Comparison of ENCODE assay signal across 23 mouse cellular contexts in genomic region chr7:63893729-63894128, GRCm38 (mm10). TPM values are rescaled to one million over a fixed set of nuclear protein-coding genes. Genes with fewer than 3 reads are reported as not detected.
DNase-seq lines count a peak whose midpoint lies in the region; ATAC-seq and TF ChIP-seq lines count a peak whose summit lies in the region.
"Had no signal": no experiment of that assay in that cellular context is flagged by ENCODE, and none has a peak within 500 bp of the region (broad histone marks: within the 10 kb centered on the region; RNA-seq: fewer than 3 reads in every experiment).

No protein-coding gene starts in this region.

- H3K4me3 ChIP-seq in gastrocnemius, adult 2 months: no peak overlapping the region
- H3K4me3 ChIP-seq in left cerebral cortex, adult 2 months: no peak overlapping the region
- no peak overlapping the region for H3K4me3 ChIP-seq in forebrain, embryonic 15.5 days
- H3K4me3 ChIP-seq: limb, embryonic 15.5 days had no signal

- no peaks in the 10 kb centered on the region for H3K27me3 ChIP-seq in forebrain, embryonic 15.5 days
- H3K27me3 ChIP-seq: limb, embryonic 15.5 days had no signal

- TF ChIP-seq POLR2A in brain, embryonic 14.5 days (IDR thresholded peaks at IDR 0.05; ENCODE audit: borderline replicate concordance, extremely low read depth, insufficient read depth, insufficient read length, poor library complexity, severe bottlenecking): no peak

- H3K9me3 ChIP-seq in forebrain, embryonic 15.5 days: no peaks in the 10 kb centered on the region
- H3K9me3 ChIP-seq: limb, embryonic 15.5 days had no signal

- H3K36me3 ChIP-seq in forebrain, embryonic 15.5 days: peaks cover 18% of the 10 kb centered on the region

- peaks cover 61% of the 10 kb centered on the region for H3K4me1 ChIP-seq in forebrain, embryonic 15.5 days

- no peak for ATAC-seq in forebrain, embryonic 15.5 days (replicated peaks)
- ATAC-seq: liver, postnatal 0 days had no signal

- WGBS in forebrain, embryonic 15.5 days: 23% methylated on average over 4 of the region's 4 CpGs

- H3K4me2 ChIP-seq in forebrain, embryonic 15.5 days (replicated peaks): no peak overlapping the region
- H3K4me2 ChIP-seq: limb, embryonic 15.5 days had no signal

- H3K27ac ChIP-seq in gastrocnemius, adult 2 months: peak overlapping the region; percentile 98
- H3K27ac ChIP-seq in left cerebral cortex, adult 2 months: peak overlapping the region; percentile 79
- peak overlapping the region; percentile 84 for H3K27ac ChIP-seq in forebrain, embryonic 15.5 days (replicated peaks)
- H3K27ac ChIP-seq: kidney, postnatal 0 days; limb, embryonic 15.5 days had no signal

- intact Hi-C loops in gastrocnemius, adult 2 months (cut with DNase I): no loop called here
- intact Hi-C loops in gastrocnemius, postnatal 14 days (cut with DNase I; ENCODE audit: low total_unique reads): no loop called here
- intact Hi-C loops in left cerebral cortex, adult 2 months (cut with DNase I): no loop called here
- intact Hi-C loops in left cerebral cortex, postnatal 14 days (cut with DNase I): no loop called here

- DNase-seq in gastrocnemius, adult 2 months: peak; percentile 11
- DNase-seq in gastrocnemius, postnatal 14 days: no peak
- no peak for DNase-seq in left cerebral cortex, adult 2 months (ENCODE audit: extremely low spot score in 1 of 2, low spot score in 2 of 2)
- no peak for DNase-seq in left cerebral cortex, postnatal 14 days (ENCODE audit: low spot score in 2 of 2)
- peak; percentile 89 for DNase-seq in brain, embryonic 14.5 days (ENCODE audit: low read depth)
- no peak for DNase-seq in adrenal gland, postnatal 25 days
- DNase-seq: gastrocnemius, postnatal 25 days; heart, postnatal 36 days; kidney, adult 11 months; liver, postnatal 0 days; lung, postnatal 10 days; thymus, postnatal 4 days had no signal

- H3K9ac ChIP-seq in forebrain, embryonic 15.5 days (replicated peaks): no peak overlapping the region
- H3K9ac ChIP-seq: limb, embryonic 15.5 days; liver, postnatal 0 days had no signal

- TF ChIP-seq CTCF in gastrocnemius, adult 2 months (IDR thresholded peaks at IDR 0.05): no peak
- no peak for TF ChIP-seq CTCF in left cerebral cortex, adult 2 months (IDR thresholded peaks at IDR 0.05)
- TF ChIP-seq CTCF in brain, embryonic 14.5 days (IDR thresholded peaks at IDR 0.05; ENCODE audit: borderline replicate concordance, extremely low read depth, insufficient read depth, insufficient read length): no peak

RNA-seq across cellular contexts. Expression of gene E030018B13Rik, which starts 22.9 kb away (rescaled TPM):
- total RNA-seq in gastrocnemius, adult 2 months (2021): under 1 TPM in 1 of 2 experiments, not detected in 1; 0.22 TPM
- not detected for total RNA-seq in gastrocnemius, postnatal 14 days (2021)
- not detected for total RNA-seq in left cerebral cortex, adult 2 months (2021)
- not detected for total RNA-seq in left cerebral cortex, postnatal 14 days (2021)
- polyA plus RNA-seq in brain, embryonic 14.5 days (2012; rRNA removed): not detected in 2 replicates
- 0.31 and 0.39 TPM in 2 replicates for polyA plus RNA-seq in forebrain, embryonic 15.5 days (2015; fragmentation: Nextera tagmentation; extraction: Ambion mirVana)
- total RNA-seq in adrenal gland, postnatal 25 days (2021): not detected in 2 replicates
- total RNA-seq: adrenal gland, adult 18-20 months; gastrocnemius, postnatal 25 days; heart, adult 8-10 months; heart, postnatal 36 days; layer of hippocampus, postnatal 36 days; left cerebral cortex, postnatal 36 days; megakaryocyte progenitor cell, adult 5-6 weeks had no signal
- polyA plus RNA-seq: cortical plate, adult 2 months; embryonic facial prominence, embryonic 11.5 days; frontal cortex, adult 2 months; kidney, postnatal 0 days; limb, embryonic 15.5 days had no signal

RNA-seq across cellular contexts. Expression of gene Klf13, which starts 45.0 kb away (rescaled TPM):
- 10 to 100 TPM; 56.6 to 59.6 TPM for total RNA-seq in gastrocnemius, adult 2 months (2021)
- 10 to 100 TPM; 42.5 to 65.2 TPM for total RNA-seq in gastrocnemius, postnatal 14 days (2021)
- total RNA-seq in left cerebral cortex, adult 2 months (2021): 100 to 1,000 TPM; 179 to 199 TPM
- total RNA-seq in left cerebral cortex, postnatal 14 days (2021): 100 to 1,000 TPM; 168 to 175 TPM
- polyA plus RNA-seq in brain, embryonic 14.5 days (2012; rRNA removed): 12.4 and 19.8 TPM in 2 replicates
- polyA plus RNA-seq in forebrain, embryonic 15.5 days (2015; fragmentation: Nextera tagmentation; extraction: Ambion mirVana): 34.7 and 34.8 TPM in 2 replicates
- total RNA-seq in adrenal gland, postnatal 25 days (2021): 85.4 and 93.8 TPM in 2 replicates

Comparison
In these comparisons a context has a peak if more than half of its experiments do, and no peak if none do; other contexts are left out.
1. DNase-seq: peak in gastrocnemius, adult 2 months (single experiment) and brain, embryonic 14.5 days (single experiment); none in gastrocnemius, postnatal 14 days (single experiment), left cerebral cortex, adult 2 months (0 of 2), left cerebral cortex, postnatal 14 days (0 of 2) and adrenal gland, postnatal 25 days (single experiment).
2. Peak in every context shown above with its lines, with median percentiles within 50 percentile points of each other: H3K27ac ChIP-seq.